Mouse (Mus musculus) forelimb bud, embryonic 11.5 days (tissue): ENCODE measurements around the gene Gm11627.
A peak's percentile ranks its signal among the peaks of the same experiment; 100 is the strongest.

Source experiments
- DNase-seq: peaks from one replicate; pipeline ENCODE4 v3.0.0-alpha.2; 2012; ENCODE audit warnings: low read depth, low spot score

Gm11627 gene

DNA sequence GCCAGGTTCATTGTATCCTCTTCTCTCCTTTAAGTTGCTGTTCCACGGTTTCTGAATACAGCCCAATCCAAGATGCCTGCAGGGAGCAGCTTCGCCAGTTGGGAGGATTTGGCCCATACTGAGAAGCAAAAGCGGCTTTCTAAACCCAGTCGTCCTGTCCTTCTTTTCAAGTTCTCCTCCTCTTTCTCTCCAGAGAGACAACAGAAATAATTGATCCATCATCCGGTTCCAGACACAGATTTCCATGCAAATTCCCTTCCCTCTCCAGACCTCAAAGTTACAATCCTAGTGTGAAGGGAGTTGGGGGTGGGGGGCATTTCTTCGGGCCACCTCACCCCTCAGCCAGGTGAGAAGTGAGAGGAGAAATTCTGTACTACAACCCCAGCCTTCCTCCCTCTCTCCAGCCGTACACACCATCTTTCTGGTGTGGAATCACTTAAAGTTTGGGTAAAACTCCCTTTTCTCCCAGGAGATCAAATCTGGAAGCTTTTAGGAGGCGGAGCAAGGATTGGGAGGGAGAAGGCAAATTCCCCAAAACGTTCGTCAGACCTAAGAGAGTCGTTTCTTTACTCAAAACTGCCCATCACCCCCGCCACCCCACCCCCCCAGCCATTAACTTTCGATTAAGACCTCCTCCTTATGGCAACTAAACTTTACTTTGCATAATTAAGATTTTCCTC, 23.7 kb upstream of the Gm11627 start:
- DNase-seq = peak; percentile 84

- DNase-seq = no peak
These were observed 20.7 kb upstream of the Gm11627 start for GRCm38 (mm10) chr11:102599912-102600311.

- DNase-seq = peak; percentile 95
These were observed 16.1 kb upstream of the Gm11627 start for GRCm38 (mm10) chr11:102595341-102595820.

- DNase-seq = no peak
These were observed 8.3 kb upstream of the Gm11627 start for GRCm38 (mm10) chr11:102587554-102587953.

- no peak for DNase-seq
These were observed 7.3 kb upstream of the Gm11627 start for GRCm38 (mm10) chr11:102586445-102587130.

GRCm38 (mm10) chr11:102582736-102583135, 3.5 kb upstream of the Gm11627 start:
- no peak for DNase-seq

GRCm38 (mm10) chr11:102582016-102582610, 2.9 kb upstream of the Gm11627 start:
- DNase-seq = no peak

DNA sequence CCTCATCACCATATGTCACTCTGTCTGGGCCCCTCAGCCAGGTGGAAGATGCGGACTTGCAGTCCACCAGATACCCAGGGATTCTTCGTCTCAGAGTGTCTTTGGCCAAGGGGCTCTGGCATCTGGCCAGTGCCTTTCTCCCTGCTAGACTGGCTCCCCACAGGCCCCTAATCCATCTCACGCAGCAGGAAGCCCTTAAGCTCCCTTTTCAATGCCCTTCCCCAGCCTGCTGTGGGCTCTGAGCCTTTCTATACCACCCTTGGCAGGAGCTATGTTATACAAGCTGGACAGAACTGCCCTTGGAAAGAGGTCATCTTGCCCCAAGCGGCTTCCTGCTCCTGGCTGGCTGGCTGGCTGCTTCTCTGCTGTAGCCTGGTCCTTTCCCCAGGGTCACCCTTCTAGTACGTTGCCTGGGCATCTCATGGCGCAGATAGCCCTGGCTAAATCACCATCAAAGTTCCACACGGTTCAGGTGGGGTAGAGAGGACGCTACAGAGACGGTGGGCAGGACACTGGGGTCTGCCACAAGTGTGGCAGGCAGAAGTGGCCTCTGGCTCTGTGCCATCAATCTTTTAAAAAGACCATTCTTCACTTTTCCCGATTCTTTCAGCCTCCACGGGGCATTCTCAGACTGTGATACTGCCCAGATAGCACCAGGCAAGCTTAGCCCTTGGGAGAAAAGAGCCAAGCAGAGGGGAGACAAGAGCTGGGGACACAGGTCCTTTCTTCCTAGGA, 2.2 kb upstream of the Gm11627 start:
- no peak for DNase-seq

GRCm38 (mm10) chr11:102580034-102580330, 721 bp upstream of the Gm11627 start:
- no peak for DNase-seq

DNA sequence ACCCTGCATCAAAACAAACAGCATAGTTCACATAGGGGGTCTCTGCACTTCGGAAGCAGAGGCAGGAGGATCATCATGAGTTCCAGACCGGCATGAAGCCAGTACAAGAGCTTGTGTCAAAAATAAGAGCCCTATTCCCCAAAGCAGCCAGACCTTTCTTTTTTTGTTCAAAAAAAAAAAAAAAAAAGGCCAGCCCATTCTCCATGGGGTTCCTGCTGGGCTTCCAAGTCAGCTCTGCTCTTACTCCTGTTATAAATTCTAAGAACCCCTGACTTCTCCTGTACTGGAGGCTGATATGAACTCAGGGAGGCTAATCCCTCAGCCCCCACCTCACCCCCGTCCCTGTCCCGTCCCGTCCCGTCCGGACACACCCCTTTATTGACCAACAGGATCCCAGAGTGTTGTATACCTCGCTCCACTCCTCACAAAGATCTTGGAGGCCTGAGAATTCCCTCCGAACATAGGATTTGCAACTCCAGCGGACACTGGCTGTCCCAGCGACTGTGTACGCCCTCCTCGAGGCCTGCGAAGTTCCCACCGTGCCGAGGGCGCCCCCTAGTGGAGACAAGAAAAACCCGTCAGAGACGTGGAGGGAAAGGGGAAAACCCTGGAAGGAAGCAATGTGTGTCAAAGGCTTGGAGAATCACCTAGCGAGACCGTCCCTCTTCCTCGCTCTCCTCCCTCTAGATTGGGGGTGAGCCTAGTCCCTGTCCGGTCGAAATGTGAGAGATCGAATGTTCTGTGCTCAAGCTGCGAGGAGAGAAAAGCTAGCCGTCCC, 731 bp downstream of the Gm11627 start:
- DNase-seq = peak; percentile 83

DNA sequence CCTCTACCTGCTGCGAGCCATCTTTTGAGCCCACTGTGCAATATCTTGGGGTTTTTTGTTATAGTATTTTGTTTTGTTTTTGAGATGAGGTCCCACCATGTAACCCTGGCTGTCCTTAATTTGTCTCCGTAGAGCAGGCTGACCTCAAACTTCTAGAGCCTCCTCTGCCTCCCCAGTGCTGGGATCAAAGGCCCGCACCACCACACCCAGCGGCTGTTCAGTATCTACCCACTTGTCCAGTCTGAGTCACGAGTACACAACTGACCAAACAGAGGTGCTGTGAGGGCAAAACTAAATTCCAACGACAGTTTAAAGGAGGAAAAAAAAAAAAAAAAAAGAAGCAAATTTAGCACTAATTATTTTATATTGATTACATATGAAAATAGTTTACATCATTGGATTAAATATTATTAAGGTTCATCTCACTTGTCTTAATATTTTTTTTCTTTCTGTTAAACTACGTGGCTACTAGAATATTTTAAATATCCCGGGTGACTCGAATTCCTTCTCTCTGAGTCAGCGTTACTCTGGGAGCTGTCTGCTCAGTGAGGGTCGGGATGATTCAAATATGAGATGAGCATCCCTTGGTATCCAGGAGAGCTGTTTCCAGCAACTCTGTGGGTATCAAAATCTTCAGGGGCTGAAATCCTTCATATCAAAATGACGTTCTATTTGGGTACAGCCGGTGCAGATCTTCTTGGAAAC, 3.1 kb downstream of the Gm11627 start:
- DNase-seq = no peak

DNA sequence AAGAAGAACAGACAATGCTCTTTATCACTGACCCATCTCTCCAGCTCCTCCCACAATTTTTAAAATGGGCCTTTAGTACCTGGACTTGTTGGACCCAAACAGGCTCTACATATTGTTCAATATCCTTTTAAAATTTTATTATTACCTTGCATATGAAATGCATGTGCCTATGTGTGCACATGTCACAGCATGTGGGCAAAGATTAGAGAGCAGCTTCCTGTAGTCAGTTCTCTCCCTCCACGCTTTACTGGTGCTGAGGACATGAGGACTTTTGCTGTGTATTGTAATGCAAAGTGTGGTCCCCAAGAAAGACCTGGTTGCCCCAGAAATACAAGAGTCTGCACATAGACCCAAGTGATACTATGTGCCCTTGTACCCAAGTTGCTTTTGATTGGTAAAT, 4.2 kb downstream of the Gm11627 start:
- DNase-seq = no peak

GRCm38 (mm10) chr11:102572866-102573663, 6.2 kb downstream of the Gm11627 start:
- peak; percentile 94 for DNase-seq

DNA sequence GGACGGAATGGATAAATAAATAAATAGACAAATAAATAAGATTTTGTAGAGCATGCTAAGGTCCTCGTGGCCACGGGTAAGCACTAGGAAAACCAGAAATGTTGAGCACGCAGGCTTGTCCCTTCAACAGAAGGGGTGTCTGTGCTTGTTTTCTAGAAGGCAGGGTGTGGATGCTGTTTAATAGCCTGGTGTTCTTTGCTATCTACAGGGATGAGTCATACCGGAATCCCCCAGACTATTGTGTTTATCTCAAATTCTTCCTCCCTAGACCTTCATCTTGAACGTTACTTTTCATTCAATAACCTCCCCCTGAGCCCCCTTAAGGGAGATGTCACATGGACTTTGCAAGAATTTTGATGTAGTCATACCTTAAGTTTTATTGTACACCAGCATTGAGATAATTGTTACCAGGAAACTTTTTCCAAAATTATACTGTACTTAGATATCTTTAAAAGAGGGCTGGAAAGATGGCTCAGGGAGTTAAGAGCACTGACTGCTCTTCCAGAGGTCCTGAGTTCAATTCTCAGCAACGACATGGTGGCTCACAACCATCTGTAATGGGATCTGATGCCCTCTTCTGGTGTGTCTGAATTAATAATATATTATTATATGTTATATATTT, 10.4 kb downstream of the Gm11627 start:
- no peak for DNase-seq

DNA sequence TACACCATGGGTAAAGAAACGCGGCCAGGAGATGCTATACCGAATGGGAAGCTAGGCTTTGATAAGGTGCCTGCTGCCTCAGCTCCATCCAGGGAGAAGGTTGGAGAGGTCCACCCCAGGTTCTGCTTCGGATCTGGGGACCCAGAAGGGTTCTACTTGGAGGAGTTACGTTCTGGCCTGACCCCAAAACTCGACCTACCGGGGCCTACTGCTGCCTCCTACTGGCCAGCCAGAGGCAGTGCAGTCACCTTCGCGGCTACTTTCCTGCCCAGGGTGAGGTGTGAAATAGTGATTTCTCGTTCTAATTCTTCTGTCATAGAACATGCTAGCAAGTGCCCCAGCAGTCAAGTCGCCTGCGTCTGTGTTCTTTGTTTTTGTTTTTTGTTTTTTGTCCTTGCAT, 11.1 kb downstream of the Gm11627 start:
- DNase-seq = no peak

DNA sequence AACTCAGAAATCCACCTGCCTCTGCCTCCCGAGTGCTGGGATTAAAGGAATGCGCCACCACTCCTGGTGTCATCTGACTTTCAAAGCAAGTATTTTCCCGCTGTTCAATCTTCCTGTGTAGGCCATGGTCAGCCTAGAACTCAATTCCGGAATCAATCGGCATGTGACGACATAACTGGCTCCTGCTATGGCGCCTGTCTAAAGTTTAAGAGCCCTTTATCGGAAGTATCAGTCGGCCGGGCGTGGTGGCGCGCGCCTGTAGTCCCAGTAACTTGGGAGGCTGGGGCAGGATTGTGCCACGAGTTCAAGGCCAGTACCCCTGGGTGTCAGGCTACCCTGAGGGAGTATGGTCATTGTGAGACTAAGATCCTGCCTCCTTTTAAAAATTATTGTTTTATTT, 11.5 kb downstream of the Gm11627 start:
- no peak for DNase-seq

DNA sequence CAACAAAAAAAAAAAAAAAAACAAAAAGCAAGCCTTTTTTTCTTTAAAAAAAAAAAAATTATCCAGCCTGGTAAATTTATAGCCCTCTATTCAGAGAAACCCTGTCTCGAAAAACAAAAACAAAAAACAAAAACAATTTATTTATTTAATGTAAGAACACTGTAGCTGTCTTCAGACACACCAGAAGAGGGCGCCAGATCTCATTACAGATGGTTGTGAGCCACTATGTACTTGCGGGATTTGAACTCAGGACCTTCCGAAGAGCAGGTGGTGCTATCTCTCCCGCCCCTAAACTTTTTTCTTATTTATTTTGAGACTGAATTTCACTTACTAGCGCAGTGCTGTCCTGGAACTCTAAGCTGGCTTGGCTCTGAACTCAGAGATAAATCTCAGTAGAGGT, 12.1 kb downstream of the Gm11627 start:
- DNase-seq = no peak

- no peak for DNase-seq
These were observed 13.0 kb downstream of the Gm11627 start for GRCm38 (mm10) chr11:102566290-102566689.

- DNase-seq = no peak
These were observed 13.5 kb downstream of the Gm11627 start for GRCm38 (mm10) chr11:102565741-102566140.
